Mouse (Mus musculus) sigmoid colon, adult 10 weeks (tissue): ENCODE results near the gene Tmem221. TPM values are rescaled to one million over a fixed set of nuclear protein-coding genes. Genes with fewer than 3 reads are reported as not detected.

Experiments used
- polyA plus RNA-seq: library from polyadenylated mRNA; stranded (reverse); fragments of 350-450 nt; fragmentation: Illumina TruSeq; extraction: RNeasy Lipid Tissue Mini Kit (QIAGEN cat#74804); gene quantifications from one replicate; pipeline ENCODE4 v1.2.3, GENCODE M21; 2014; ENCODE audit warnings: low read depth, low replicate concordance

The Tmem221 gene
- not detected for polyA plus RNA-seq

GRCm38 (mm10) chr8:71558071-71558957 is at the start of gene Tmem221:
Tmem221 (minus strand) TSS chr8:71558871.

DNA sequence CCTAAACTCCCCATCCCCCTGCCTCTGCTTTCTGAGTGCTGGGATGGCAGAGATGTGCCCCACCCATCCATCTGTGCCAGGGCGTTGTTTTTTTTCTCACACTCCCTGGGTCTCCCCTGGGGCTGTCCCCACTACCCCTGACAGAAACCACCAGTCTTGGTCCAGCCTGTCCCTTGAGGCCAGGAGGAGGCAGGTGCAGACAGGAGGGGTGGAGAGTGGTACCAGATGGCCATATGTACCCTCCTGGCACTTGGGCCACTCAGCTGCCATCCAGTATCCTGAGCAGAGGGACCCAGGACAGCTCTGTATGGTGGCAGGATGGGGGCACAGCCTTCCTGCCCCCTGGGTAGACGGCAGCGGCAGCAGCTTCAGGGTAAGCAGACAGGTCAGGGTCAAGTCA is 38.8 kb upstream of the Tmem221 start, which contains the start of gene Fam129c:
Fam129c (plus strand) TSS at position 198 of the 400 bp plus-strand sequence.

GRCm38 (mm10) chr8:71591471-71592373 is 33.1 kb upstream of the Tmem221 start, which contains the start of gene Pgls:
Pgls (plus strand) TSS chr8:71592176.

DNA sequence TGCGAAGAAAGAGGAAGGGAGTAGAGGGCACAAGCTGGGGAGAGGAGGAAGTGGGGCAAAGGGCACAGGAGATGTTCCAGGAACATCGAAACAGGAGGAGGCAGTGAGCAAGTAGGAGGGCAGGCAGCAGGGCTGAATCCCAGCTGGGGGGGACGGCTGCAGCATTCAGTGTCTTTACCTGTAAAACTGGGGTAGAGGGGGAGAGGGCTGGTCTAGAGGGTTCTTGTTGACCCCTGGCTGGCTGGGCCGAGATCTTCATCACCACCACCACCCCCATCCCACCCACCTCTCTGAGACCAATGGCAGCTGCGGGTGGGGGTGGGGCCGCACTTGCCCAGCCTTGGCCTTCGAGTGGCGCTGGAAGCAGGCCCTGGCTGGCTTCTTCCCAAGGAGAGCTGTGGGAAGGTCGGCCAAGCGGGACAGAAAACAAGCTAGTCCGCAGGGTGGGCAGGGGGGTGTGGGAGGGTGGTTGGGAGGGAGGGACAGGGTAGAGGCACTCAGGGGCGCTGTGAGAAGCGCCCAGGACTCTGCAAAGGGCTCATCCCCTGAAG is 9.8 kb upstream of the Tmem221 start, which contains the start of gene Slc27a1:
Slc27a1 (plus strand) TSS at position 496 of the 551 bp plus-strand sequence.

GRCm38 (mm10) chr8:71566501-71566900 is 7.8 kb upstream of the Tmem221 start, which contains the start of gene Nxnl1:
Nxnl1 (minus strand) TSS chr8:71566601.

DNA sequence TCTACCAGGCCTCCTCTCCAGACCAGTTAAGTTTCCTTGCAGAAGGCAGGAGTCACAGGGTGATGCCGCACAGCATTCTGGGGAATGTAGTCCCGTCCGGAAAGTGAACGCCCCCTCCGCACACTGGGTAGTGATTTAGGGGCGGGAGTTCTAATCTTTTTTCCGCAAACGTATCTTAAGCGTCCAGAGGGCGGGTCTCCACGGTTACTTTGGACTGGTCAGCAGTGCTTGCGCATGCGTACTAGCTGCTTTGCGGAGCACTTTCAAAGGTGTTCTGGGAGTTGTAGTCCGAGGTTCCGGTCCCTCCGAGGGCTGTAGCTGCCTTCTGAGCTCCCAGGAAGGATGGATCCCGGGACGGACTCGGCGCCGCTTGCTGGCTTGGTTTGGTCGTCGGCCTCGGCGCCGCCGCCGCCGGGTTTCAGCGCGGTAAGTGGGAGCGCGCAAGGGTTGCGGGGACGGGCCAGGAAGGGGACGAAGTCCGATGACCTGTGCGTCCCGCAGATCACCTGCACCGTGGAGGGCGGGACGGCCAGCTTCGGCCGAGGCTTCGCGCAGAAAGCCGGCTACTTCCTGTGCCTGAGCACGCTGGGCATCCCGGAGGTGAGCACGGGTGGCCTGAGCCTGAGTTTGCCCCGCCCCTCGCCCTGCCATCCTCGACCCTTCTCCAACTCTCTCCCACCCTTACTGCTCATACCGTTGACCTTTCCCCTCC is 15.9 kb downstream of the Tmem221 start, which contains the start of gene Mvb12a:
Mvb12a (plus strand) TSS at position 291 of the 712 bp plus-strand sequence.

GRCm38 (mm10) chr8:71537028-71537867 is 21.4 kb downstream of the Tmem221 start, which contains the start of gene Bst2:
Bst2 (minus strand) TSS chr8:71537456.

DNA sequence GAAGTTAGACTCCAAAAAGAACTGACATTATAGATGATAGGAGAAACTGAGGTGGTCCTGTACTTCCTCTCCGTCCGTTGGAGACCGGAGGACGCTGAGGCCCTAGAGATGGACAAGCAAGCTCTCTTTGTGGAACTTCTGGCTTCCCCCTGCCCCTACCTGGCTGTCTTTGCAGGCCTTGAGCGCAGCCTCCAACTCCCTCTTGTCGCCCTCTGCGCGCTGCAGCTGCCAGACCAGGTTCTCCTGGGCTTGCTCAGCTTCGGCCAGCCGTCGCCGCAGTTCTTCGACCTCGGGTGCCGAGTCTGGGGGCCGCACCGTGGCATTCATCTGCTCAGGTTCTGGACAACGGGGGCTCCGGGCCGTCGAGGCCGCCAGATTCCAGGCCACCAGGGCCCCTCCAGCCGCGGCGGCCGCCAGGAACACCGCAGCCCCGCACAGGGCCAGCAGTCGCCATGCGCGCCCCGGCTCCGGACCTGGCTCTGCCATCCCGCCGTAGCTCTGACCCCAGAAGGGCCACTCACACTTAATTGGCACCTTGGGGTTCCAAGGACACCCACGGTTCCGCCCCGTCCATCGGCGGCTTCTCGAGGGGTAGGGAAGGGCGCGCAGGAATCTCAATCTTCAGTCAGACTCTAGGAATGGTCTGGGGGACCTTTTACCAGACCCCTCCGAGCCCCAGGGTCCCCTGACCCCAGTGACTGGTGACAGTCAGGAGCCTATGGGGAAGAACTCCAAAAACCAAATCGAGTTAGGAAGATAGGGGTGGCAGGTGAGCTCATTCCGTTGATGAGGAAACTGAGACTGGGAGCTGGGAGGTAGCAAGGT is 33.2 kb downstream of the Tmem221 start, which contains the start of gene Ccdc194:
Ccdc194 (minus strand) TSS at position 486 of the 825 bp plus-strand sequence.

DNA sequence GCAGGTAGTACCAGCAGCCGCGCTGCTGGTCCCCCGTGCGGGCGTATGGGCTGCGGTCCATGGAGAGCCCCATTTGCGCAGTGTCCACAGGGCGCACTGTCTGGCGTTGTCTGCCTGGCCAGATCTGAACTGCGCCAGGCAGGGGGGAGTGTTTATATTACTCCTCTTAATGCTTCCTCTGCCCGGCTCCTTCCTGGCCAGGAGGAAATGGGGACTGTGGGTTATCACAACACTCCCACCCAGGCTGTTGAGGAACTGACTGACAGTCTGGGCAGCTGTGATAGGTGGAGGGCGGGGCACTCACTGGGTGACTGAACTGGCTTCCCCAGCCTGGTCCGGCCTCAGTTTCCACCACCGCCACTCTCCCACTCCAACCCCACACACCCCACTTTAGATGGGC is 47.0 kb downstream of the Tmem221 start, which contains the start of gene Plvap:
Plvap (minus strand) TSS at position 109 of the 400 bp plus-strand sequence.

Other genes starting within 250 kb of the Tmem221 start
- 3.3 TPM for gene Use1, start 192.0 kb downstream of the Tmem221 start, polyA plus RNA-seq
- 4.4 TPM for gene Ocel1, start 187.6 kb downstream of the Tmem221 start, polyA plus RNA-seq
- 3.3 TPM for gene Nr2f6, start 176.9 kb downstream of the Tmem221 start, polyA plus RNA-seq
- gene Ushbp1, start 163.1 kb downstream of the Tmem221 start, polyA plus RNA-seq = 1.1 TPM
- 9.8 TPM for gene Babam1, start 162.0 kb downstream of the Tmem221 start, polyA plus RNA-seq
- gene Ankle1, start 152.9 kb downstream of the Tmem221 start, polyA plus RNA-seq = 1.8 TPM
- gene Abhd8, start 95.2 kb downstream of the Tmem221 start, polyA plus RNA-seq = 0.32 TPM
- 8.3 TPM for gene Mrpl34, start 93.9 kb downstream of the Tmem221 start, polyA plus RNA-seq
- gene Dda1, start 89.7 kb downstream of the Tmem221 start, polyA plus RNA-seq = 2.8 TPM
- 2.6 TPM for gene Ano8, start 72.9 kb downstream of the Tmem221 start, polyA plus RNA-seq
- gene Gtpbp3, start 70.8 kb downstream of the Tmem221 start, polyA plus RNA-seq = 2.2 TPM
- 2.2 TPM for gene Plvap, start 47.1 kb downstream of the Tmem221 start, polyA plus RNA-seq
- not detected for gene Ccdc194, start 33.2 kb downstream of the Tmem221 start, polyA plus RNA-seq
- 1.5 TPM for gene Bst2, start 21.4 kb downstream of the Tmem221 start, polyA plus RNA-seq
- 3.3 TPM for gene Mvb12a, start 15.9 kb downstream of the Tmem221 start, polyA plus RNA-seq
- gene Nxnl1, start 7.7 kb upstream of the Tmem221 start, polyA plus RNA-seq = not detected
- 2.5 TPM for gene Slc27a1, start 10.0 kb upstream of the Tmem221 start, polyA plus RNA-seq
- gene Pgls, start 33.3 kb upstream of the Tmem221 start, polyA plus RNA-seq = 0.76 TPM
- 1.0 TPM for gene Fam129c, start 38.8 kb upstream of the Tmem221 start, polyA plus RNA-seq
- gene Colgalt1, start 52.1 kb upstream of the Tmem221 start, polyA plus RNA-seq = 44.9 TPM
- gene Unc13a, start 112.9 kb upstream of the Tmem221 start, polyA plus RNA-seq = 0.35 TPM
- not detected for gene Jak3, start 117.4 kb upstream of the Tmem221 start, polyA plus RNA-seq
- not detected for gene Insl3, start 130.3 kb upstream of the Tmem221 start, polyA plus RNA-seq
- 169 TPM for gene B3gnt3, start 142.9 kb upstream of the Tmem221 start, polyA plus RNA-seq
- gene Fcho1, start 166.8 kb upstream of the Tmem221 start, polyA plus RNA-seq = 0.38 TPM